Comparison of ENCODE assay signal across 8 mouse cellular contexts in genomic region chr9:13299190-13299589, GRCm38 (mm10). TPM values are rescaled to one million over a fixed set of nuclear protein-coding genes. Genes with fewer than 3 reads are reported as not detected.
DNase-seq lines count a peak whose midpoint lies in the region; ATAC-seq lines count a peak whose summit lies in the region.

No protein-coding gene starts in this region.

- no peaks in the 10 kb centered on the region for H3K36me3 ChIP-seq in forebrain, embryonic 12.5 days (replicated peaks)
- no peaks in the 10 kb centered on the region for H3K36me3 ChIP-seq in hindbrain, embryonic 16.5 days (ENCODE audit: control insufficient read depth, insufficient read depth, low read length)
- no peaks in the 10 kb centered on the region for H3K36me3 ChIP-seq in midbrain, embryonic 16.5 days (ENCODE audit: control insufficient read depth, insufficient read depth, low read length)

- peak; percentile 23 to 29 for DNase-seq in lung, adult 18-20 months
- DNase-seq in lung, postnatal 25 days (ENCODE audit: low spot score) = no peak
- no peak for DNase-seq in spleen, postnatal 14 days (ENCODE audit: low spot score in 2 of 2)
- no peak for DNase-seq in left cerebral cortex, postnatal 14 days (ENCODE audit: low spot score in 2 of 2)

- no peaks in the 10 kb centered on the region for H3K9me3 ChIP-seq in forebrain, embryonic 12.5 days
- no peaks in the 10 kb centered on the region for H3K9me3 ChIP-seq in hindbrain, embryonic 16.5 days (ENCODE audit: control insufficient read depth, low read length)
- H3K9me3 ChIP-seq in midbrain, embryonic 16.5 days (replicated peaks; ENCODE audit: control insufficient read depth, low read length, poor library complexity, severe bottlenecking) = no peaks in the 10 kb centered on the region

- H3K27me3 ChIP-seq in forebrain, embryonic 12.5 days = peaks cover 8% of the 10 kb centered on the region; the same call in 1 of the 2 replicates
- no peaks in the 10 kb centered on the region for H3K27me3 ChIP-seq in hindbrain, embryonic 16.5 days (replicated peaks; ENCODE audit: control insufficient read depth, insufficient read depth, low read length)
- no peaks in the 10 kb centered on the region for H3K27me3 ChIP-seq in midbrain, embryonic 16.5 days (ENCODE audit: control insufficient read depth, insufficient read depth, low read depth, low read length)

- peak overlapping the region; percentile 71 for H3K4me2 ChIP-seq in forebrain, embryonic 12.5 days
- H3K4me2 ChIP-seq in hindbrain, embryonic 16.5 days (ENCODE audit: low read length) = peak overlapping the region; percentile 93
- H3K4me2 ChIP-seq in midbrain, embryonic 16.5 days (ENCODE audit: low read length) = peak overlapping the region; percentile 97

- ATAC-seq in forebrain, embryonic 12.5 days (ENCODE audit: low FRiP score) = no peak
- no peak for ATAC-seq in hindbrain, embryonic 16.5 days
- no peak for ATAC-seq in midbrain, embryonic 16.5 days
- no peak for ATAC-seq in erythroblast, adult 5-6 weeks (replicated peaks; ENCODE audit: low FRiP score, poor library complexity, severe bottlenecking)

- WGBS in forebrain, embryonic 12.5 days = 87% methylated on average over 6 of the region's 6 CpGs
- 60% methylated on average over 6 of the region's 6 CpGs for WGBS in hindbrain, embryonic 16.5 days
- 80% methylated on average over 6 of the region's 6 CpGs for WGBS in midbrain, embryonic 16.5 days

- H3K4me1 ChIP-seq in forebrain, embryonic 12.5 days = peaks cover 65% of the 10 kb centered on the region
- peaks cover 45% of the 10 kb centered on the region for H3K4me1 ChIP-seq in hindbrain, embryonic 16.5 days (ENCODE audit: control insufficient read depth, insufficient read depth, low read depth, low read length)
- peaks cover 27% of the 10 kb centered on the region for H3K4me1 ChIP-seq in midbrain, embryonic 16.5 days (ENCODE audit: control insufficient read depth, insufficient read depth, low read length)

- peak overlapping the region; percentile 53 for H3K9ac ChIP-seq in forebrain, embryonic 12.5 days
- peak overlapping the region; percentile 81; the same call in 1 of the 2 replicates for H3K9ac ChIP-seq in hindbrain, embryonic 16.5 days (ENCODE audit: low read depth, low read length)
- H3K9ac ChIP-seq in midbrain, embryonic 16.5 days (ENCODE audit: low read depth, low read length) = 0 out of 2 replicates have a peak overlapping the region, but pooled peaks have one; percentile 4

- intact Hi-C loops in left cerebral cortex, postnatal 14 days (cut with DNase I) = no loop called here

- H3K27ac ChIP-seq in forebrain, embryonic 12.5 days = no peak overlapping the region
- H3K27ac ChIP-seq in hindbrain, embryonic 16.5 days (ENCODE audit: low read depth, low read length) = peak overlapping the region; percentile 15
- no peak overlapping the region for H3K27ac ChIP-seq in midbrain, embryonic 16.5 days (ENCODE audit: low read length)

- H3K4me3 ChIP-seq in forebrain, embryonic 12.5 days (replicated peaks) = peak overlapping the region; percentile 50; the same call in 1 of the 2 replicates
- peak overlapping the region; percentile 64 for H3K4me3 ChIP-seq in hindbrain, embryonic 16.5 days (ENCODE audit: low read length)
- peak overlapping the region; percentile 23 for H3K4me3 ChIP-seq in midbrain, embryonic 16.5 days (ENCODE audit: low read depth, low read length)

RNA-seq across cellular contexts. Expression of gene Maml2, which starts 1.4 kb away (rescaled TPM):
- polyA plus RNA-seq in forebrain, embryonic 12.5 days (2016; fragmentation: Nextera tagmentation; extraction: Ambion mirVana) = 10.4 and 11.8 TPM in 2 replicates
- polyA plus RNA-seq in hindbrain, embryonic 16.5 days (2015; fragmentation: Nextera tagmentation; extraction: Ambion mirVana) = 10.8 and 11.5 TPM in 2 replicates
- 9.9 and 10.6 TPM in 2 replicates for polyA plus RNA-seq in midbrain, embryonic 16.5 days (2015; fragmentation: Nextera tagmentation; extraction: Ambion mirVana)
- 0.63 TPM in 1 of 2 replicates, not detected in the other for total RNA-seq in erythroblast, adult 5-6 weeks (2015; ENCODE audit: low replicate concordance)
- total RNA-seq in erythroblast, adult 5-6 weeks (2017; ENCODE audit: low replicate concordance) = under 0.01 and 0.70 TPM in 2 replicates
- 1 to 10 TPM; 6.6 to 7.1 TPM for total RNA-seq in left cerebral cortex, postnatal 14 days (2021)

RNA-seq across cellular contexts. Expression of gene Ccdc82, which starts 52.4 kb away (rescaled TPM):
- 15.4 and 16.0 TPM in 2 replicates for polyA plus RNA-seq in forebrain, embryonic 12.5 days (2016; fragmentation: Nextera tagmentation; extraction: Ambion mirVana)
- polyA plus RNA-seq in hindbrain, embryonic 16.5 days (2015; fragmentation: Nextera tagmentation; extraction: Ambion mirVana) = 13.2 and 14.2 TPM in 2 replicates
- polyA plus RNA-seq in midbrain, embryonic 16.5 days (2015; fragmentation: Nextera tagmentation; extraction: Ambion mirVana) = 15.0 and 15.1 TPM in 2 replicates
- 27.7 and 28.4 TPM in 2 replicates for total RNA-seq in erythroblast, adult 5-6 weeks (2015; ENCODE audit: low replicate concordance)
- 32.6 and 40.8 TPM in 2 replicates for total RNA-seq in erythroblast, adult 5-6 weeks (2017; ENCODE audit: low replicate concordance)
- 1 to 10 TPM; 9.4 to 9.9 TPM for total RNA-seq in left cerebral cortex, postnatal 14 days (2021)

RNA-seq across cellular contexts. Expression of gene Jrkl, which starts 53.6 kb away (rescaled TPM):
- polyA plus RNA-seq in forebrain, embryonic 12.5 days (2016; fragmentation: Nextera tagmentation; extraction: Ambion mirVana) = 13.7 and 15.4 TPM in 2 replicates
- polyA plus RNA-seq in hindbrain, embryonic 16.5 days (2015; fragmentation: Nextera tagmentation; extraction: Ambion mirVana) = 8.6 and 9.8 TPM in 2 replicates
- polyA plus RNA-seq in midbrain, embryonic 16.5 days (2015; fragmentation: Nextera tagmentation; extraction: Ambion mirVana) = 11.0 and 13.6 TPM in 2 replicates
- total RNA-seq in erythroblast, adult 5-6 weeks (2015; ENCODE audit: low replicate concordance) = 5.2 and 8.6 TPM in 2 replicates
- total RNA-seq in erythroblast, adult 5-6 weeks (2017; ENCODE audit: low replicate concordance) = 6.2 and 6.4 TPM in 2 replicates
- 1 to 10 TPM; 7.7 to 8.7 TPM for total RNA-seq in left cerebral cortex, postnatal 14 days (2021)

Comparison
In these comparisons a context has a peak if more than half of its experiments do, and no peak if none do; other contexts are left out.
1. DNase-seq: peak in lung, adult 18-20 months (2 of 2); none in lung, postnatal 25 days (single experiment), spleen, postnatal 14 days (0 of 2) and left cerebral cortex, postnatal 14 days (0 of 2).
2. H3K9ac ChIP-seq: peak in every context shown above with its lines; median percentile 81 in hindbrain, embryonic 16.5 days; 53 in forebrain, embryonic 12.5 days; 4 in midbrain, embryonic 16.5 days.
3. Peak in every context shown above with its lines, with median percentiles within 50 percentile points of each other: H3K4me2 ChIP-seq and H3K4me3 ChIP-seq.